Mouse (Mus musculus): ENCODE measurements at regions not wholly inside any gene's neighbourhood (a gene's known extent, or its start where the extent isn't known, plus 50 kb on each side); places are given as distances from the start of the nearest gene placed in this dataset.

DNA sequence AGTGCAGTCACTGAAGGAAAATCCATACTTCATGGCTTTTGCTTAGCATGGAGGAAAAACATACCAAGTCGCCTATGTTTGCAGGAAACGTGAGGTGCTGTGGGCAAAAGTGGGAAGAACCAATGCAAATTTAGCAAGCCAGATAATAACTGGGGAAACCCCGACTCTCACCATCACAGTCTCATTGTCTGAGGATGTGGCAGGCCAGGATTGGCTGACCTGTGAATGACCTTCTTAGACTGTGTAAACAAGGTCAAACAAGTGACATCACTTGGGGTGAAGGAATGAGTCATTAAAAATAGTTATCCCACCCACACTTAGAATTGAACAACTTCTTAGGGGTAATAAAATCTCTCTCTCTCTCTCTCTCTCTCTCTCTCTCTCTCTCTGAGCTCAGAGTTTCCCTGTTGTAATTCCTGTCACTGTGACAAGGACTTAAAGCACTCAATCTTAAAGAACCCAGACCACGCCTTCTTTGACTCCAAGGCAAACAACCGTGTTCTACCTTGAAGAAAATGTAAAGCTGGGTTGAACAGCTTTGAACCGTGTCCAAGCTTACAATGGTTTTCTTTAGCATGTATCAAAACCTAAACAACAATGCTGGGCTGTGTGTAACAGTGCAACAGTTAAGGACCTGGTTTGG, 142.0 kb downstream of the Sp3 start:
- DNase-seq = no peak

DNA sequence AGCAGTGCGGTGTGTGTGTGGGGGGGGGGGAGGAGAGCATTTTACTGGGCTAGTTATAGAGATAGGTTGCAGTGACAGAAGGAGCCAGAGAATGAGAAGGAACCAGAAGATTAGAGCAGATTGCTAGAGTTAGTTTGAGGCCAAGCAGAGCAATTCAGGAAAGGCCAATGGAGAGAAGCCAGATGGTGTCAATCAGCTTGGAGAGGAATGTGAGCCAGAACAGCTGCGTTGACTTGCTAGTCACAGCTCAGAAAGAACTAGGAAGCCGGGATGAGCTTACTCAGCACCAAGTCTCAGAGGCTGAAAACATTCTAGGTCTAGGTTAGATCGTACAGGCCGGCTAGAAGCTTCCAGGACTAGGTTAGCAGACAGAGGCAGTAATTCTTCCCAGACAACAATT, 140.6 kb downstream of the Sp3 start:
- DNase-seq = no peak

DNA sequence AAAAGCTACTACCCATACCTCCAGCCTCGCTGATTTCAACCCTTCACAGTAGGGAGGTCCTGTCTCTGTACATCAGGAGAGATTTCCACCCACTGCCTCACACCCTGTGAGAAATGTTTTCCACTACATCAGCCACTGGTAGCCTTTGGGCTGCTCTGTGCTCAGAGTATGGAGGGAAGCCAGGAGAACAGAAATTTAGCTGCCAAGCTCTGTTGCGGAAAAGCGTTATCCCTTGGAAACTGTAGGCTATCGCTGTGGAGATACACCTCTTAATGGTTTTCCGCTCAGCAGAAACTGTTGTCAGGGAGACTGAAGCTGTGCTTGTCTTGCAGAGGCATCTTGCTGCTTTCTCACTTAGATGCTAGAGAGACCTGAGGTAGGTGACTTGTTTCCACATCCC, 138.9 kb downstream of the Sp3 start:
- DNase-seq = no peak

DNA sequence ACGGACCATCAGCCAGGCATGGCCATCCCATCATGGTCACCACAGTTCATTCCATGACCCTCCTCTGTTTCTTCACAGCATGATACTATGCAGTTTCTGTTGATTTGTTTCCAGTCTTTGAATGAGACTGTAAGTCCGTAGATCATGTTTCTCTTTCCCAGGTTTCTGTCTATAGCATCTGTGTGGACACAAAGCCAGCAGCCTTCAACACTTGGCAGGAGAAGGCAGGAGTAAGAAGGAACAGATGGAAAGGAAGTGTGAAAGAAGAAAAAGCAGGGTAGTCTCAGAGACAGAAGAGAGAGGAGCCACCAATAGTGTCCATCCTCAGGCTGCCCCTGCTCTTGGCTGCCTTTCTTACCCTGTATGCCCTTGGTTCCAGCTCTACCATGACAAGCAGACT, 136.6 kb downstream of the Sp3 start:
- no peak for DNase-seq

DNA sequence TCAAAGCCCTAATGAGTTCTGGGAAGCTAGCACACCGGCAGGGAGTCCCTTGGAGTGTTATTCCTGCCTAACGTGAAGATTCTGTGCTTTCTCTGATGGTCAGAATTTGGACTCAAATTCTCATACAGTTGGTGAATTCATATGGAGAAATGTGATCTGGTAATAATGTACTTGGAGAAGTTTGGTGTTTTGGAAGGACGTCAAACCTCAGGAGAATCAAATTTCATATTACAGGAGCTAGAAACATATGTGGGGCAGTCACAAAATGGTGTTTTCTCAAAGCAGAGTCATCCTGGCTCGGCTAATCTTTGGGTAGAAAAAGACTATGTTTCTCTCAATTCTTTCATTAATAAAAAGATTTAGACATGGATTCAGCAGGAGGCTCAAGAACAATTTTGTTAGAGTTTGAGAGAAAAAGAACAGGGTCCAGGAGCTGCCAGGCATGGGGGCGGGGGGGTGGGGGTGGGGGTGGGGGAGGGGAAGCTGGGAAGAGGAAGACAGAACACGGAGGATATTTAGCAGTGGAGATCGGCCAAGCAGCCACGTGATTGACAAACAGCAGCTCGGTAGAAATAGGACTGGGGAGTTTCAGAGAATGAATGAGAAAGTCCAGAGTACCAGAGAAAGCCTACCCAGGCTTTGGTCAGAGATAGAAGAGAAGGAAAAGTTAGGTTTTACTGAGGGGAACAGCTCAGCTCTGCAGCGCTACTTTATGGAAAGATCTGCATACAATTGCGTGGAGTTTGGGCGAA, 130.6 kb downstream of the Sp3 start:
- DNase-seq = no peak

DNA sequence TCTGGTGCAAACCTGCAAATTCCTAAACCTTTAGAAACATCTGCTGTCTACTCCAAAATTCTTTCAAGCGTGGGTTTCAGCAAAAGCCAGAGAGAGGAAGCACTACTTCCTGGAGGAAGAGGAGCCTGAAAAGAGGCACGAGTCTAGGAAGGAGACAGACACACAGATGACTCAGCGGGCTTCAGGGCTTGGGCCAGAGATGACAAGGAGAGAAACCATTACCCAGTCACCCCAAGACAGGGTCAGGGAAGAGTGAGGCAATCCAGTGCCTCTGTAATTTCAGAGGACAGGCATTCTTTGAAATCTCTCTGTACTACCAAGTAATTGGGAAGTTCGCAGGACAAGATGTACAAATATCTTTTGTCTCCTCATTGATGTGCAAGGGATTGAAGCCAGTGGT, 127.7 kb downstream of the Sp3 start:
- no peak for DNase-seq

DNA sequence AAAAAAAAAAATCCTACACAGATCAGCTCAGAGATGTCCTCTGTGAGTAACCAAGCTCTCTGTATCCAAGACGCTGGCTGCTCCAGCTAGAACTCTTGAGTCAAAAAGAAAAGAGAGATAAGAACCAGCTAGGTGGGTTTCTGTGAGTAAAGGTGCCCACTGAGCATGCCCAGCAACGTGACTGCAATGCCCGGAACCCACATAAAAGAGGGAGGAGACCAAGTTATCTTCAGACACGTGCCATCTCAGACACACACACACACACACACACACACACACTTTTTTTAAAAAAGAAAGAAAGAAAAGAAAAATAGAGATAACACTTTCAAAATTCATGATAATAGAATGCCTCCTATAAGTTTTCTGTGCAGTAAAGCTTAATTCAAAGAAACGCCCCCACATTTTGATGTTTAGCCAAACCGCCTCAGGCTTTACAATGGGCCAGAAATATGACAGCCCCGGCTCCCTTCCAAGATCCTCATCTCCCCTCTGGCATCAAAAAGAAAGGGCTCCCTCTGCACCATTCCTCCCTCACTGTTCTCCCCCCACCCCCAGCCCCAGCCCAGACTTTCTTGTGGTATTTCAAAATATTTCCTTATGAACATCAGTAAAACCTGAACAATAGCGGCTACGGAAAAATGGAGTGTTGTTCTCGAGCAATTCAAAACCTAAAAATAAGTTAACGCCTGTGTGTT, 124.8 kb downstream of the Sp3 start:
- no peak for DNase-seq

DNA sequence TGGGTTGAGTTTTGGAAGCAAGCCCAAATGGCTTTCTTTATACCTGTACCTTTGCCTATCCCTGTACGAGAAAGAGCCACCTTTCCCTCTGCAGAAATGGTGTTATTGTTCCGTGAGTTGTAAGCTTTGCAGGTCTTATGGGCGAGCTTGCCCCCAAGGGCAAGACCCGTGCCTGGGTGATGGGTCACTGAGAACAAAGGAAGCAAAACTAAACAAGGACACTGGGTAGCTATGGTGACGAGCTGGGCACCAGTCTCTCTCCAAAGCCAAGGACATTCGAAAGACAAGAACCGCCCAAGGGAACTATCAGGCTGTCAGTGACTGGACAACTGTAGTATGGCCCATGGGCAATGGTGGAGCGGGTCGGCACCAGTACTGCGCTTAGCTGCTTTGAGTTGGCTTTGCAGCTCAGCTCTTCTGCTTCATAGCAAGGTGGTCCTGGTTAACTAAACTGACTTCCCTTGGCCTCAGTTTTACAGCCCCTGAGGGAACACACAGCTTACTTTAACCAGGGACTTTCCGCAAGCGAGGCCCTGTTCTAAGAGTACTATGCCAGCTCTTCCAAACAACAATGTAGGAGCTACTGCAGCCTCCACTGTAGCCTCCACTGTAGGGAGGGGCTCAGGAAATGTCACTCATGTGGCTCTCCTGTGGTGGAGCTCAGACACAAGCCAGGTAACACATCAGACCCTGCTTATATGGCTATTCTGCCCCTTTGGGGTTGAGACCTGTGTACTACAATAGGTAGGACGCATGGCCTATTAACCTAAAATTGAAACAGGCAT, 124.1 kb downstream of the Sp3 start:
- DNase-seq = no peak

DNA sequence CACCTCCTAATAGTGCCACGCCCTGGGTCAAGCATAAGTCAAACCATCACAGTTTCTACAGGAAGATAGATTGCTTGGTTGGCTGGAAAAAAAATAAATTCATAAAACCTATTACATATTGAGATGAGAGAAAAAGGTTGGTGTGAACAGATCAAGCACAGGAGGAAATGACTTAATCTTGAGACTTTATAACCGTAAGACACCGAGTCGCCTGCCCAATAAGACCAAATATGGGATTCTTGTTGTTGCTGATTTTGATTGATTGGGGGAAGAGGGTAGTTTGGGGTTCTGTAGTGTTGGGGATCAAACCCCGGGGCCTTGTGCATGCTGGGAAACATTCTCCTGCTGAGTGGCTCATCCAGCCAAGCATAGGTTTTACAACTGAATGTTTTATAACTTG, 122.9 kb downstream of the Sp3 start:
- DNase-seq = no peak

DNA sequence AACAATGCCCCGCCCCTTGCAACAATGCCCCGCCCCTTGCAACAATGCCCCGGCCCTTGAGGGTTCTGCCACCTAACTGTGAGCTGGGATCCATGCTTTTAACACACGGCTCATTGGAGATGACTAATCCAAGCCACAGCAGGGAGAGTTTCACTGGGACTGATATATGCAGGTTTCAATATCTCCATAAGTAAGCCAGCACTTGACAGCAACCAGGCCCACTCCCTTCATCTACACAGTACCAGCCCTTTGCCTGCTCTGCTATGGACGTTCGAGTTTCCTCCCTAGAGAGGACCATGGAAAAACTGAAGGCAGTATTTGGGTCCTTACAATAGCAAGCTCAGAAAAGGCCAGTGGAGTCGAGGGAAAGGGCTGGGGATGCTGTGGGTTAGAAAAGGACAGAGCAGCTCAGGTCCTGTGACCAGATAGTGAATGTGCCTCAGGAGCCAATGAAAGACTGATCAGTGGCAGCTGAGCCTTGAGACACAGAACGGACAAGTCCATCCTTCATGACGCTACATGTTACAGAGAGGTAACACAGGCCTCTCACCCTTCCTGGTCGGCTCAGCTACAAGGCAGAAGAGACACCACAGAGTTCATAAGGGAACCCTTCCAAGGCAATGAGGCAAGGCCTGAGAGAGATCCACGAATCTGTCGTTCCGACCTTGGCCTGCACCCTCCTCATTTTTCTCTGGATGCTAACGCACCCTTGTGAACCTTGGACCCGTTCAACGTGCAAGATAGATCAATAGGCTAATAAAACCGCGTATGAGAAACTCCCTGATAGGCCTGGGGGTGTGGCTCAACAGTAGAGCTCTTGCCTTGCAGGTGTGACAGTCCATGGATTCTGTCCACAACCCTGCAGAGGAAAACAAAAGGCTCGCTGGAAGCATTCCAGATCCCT, 114.5 kb downstream of the Sp3 start:
- DNase-seq = no peak

DNA sequence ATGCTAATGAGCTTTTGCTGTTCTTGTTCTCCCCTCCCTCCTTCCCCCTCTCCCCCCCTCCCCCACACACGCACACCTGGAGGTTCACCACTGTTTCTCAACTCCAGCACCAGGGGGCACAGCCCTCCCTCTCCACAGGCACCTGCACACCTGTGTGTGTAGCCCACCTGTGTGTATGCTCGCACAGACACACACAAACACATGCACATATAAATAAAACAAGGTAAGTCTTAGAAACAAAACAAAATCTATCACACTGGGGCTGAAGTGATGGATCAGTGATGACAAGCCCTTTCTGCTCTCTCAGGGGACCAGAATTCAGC, 113.9 kb downstream of the Sp3 start:
- no peak for DNase-seq

DNA sequence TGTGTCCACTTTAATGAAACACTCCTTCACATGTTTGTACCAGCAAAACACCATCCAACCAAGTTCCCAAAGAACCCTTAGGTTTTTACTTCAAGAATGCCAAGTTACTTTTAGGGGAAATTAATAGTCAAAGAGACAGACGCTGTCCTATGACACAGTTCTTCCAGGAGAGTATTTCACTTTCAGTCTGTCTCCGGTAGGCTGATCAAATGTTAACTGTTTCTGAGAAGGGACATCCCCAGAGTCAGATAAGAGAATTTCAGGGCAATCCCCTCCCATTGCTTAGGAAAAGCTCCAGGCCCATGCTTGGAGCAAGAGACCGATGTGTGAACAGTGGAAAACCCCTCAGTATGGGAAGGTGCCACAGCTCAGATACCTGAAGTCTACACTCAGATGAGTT, 112.1 kb downstream of the Sp3 start:
- no peak for DNase-seq

DNA sequence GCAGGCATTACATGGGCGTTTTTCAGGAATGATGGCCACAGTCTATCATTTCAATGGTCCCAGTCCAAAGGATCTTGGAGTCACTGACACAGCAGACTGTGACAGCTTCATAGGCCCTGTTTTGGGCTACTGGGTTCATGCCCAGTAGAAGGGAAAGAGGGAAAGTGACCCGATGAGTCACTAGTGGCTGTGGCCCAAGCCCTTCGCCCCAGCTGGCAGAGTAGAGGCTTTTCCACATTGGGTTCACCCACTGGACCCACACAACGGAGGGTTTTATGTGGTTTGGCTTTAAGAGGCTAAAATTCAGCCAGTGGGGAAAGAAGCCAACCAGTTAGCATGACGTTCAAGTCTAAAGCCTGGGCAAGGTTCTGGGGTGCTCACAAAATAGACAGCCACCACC, 108.4 kb downstream of the Sp3 start:
- DNase-seq = peak; percentile 4

DNA sequence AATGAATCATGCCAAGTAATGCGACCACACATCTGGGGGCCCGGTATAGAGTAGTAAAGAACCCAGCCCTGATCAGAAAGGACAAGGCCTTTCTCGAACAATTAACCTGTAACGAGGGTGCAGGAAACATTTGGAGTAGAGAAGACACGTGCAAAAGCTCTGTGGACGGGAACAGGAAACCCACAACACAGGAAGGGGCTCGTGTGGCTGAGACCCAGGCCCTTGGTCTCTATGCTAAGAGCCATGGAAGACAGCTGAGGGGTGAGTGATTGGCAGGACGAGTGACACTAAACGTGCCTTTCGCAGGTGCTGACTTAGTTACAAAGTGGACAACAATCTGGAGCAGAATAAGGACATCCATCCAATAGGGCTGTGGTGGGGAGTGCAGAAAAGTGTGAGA, 106.3 kb downstream of the Sp3 start:
- no peak for DNase-seq

DNA sequence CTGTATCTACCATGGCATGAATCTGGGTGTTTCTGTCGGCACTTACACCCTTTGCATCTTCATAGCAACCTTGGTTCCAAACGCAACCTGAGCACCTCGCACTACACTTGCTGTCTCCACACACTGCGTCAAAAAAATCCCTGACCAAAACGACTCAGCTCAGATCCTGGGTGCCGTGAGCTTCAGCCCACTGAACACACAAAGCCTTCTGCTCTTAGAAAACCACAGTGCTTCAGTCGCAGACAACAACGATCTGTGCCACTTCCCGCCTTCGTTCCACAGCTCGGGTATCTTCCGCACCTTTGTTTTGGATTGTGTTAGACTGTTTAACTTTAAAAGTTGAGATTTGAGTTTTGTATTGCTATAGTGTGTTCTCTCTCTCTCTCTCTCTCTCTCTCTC, 105.7 kb downstream of the Sp3 start:
- DNase-seq = no peak

DNA sequence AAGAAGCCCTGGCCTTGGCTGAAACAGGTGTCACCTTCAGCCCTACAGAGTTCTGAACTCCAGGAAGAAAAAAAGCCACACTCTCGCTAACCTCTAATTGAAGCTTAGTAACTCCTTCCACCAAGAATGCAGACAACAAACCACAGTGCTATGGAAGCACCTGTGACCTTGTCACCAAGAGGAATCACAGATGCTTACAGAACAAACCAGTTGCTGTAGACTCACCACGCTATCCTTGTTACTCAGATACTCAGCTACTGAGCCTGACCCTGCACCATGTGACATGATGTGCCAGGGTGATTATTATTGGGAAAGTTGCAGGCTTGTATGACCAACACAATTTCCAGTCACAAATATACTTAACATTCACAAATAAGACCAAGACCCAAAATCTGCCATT, 104.6 kb downstream of the Sp3 start:
- no peak for DNase-seq

DNA sequence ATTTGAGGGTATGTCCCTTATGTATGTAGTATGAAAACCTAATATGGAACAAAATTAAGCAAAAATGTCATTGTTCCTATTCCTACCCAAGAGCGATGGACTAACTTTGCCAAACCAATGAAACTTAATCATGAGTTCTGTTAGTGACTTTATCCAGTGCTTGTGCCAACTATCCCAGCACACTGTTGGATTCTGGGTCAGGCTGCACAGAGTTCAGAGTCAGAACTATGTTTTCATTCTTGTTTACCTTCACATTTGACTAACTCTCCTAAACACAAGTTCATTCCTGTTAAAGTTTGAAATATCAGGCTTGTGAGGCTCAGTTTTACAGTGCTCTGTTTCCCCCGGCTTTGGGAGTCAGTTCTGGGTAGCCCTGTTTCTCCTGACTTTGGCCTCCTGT, 100.2 kb downstream of the Sp3 start:
- DNase-seq = no peak

DNA sequence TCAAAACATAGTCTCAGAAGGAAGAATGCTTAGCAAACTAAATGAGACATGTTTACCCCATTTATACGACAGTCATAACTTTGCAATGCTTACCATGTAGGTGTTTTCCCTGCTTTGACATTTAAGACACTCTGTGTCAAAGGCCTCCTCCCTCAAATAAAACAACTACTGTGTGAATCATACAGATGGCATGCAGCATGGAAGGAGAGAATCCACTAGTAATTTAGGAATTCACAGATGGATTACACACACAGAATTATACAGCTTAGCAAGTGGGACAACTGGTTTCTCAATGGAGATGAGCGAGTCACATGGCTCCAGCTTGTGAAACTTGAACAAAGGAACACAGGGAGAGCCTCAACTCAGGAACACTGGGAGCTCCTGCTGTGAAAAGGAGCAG, 98.7 kb downstream of the Sp3 start:
- DNase-seq = no peak

DNA sequence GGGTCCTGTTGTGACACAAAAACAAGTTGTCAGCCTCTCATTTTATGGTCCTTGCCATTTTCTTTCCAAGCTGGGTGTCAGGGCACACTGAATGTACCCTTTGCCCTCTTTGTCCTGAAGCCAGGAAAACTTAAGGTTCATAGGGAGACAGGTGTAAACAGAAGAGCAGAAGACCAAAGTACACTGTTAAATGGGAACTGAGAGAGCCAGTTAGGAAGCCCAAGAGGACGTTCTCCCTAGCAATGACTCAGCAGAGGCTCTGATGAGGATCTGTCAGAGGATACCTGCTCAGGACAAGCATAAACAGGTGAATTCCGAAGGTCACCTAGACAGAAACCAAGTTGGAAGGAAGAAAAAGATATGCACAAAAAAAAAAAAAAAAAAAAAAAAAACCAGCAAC, 94.0 kb downstream of the Sp3 start:
- DNase-seq = no peak

All from cerebellum, adult 11 months (tissue).